Mouse (Mus musculus) liver, embryonic 14.5 days (tissue): ENCODE data around the gene Evi2.

Experiments
- CTCF ChIP-seq: IDR thresholded peaks from 2 replicates; pipeline ENCODE4 v1.5.1; 2016; ENCODE audit warnings: antibody characterized with exemption, low read depth, control low read depth
- EP300 ChIP-seq: IDR thresholded peaks from 2 replicates; pipeline ENCODE4 v1.6.1; 2016; ENCODE audit warnings: antibody characterized with exemption, low read depth

- TF ChIP-seq CTCF (no peak), EP300 (no peak)
These were observed 25.9 kb downstream of the Evi2 start for GRCm38 (mm10) chr11:79504506-79504905.
